Mouse (Mus musculus) spleen, adult 2 months (tissue): ENCODE results near the gene Ip6k1.

Experiments used
- CTCF ChIP-seq: fragments of 200-500 bp; IDR thresholded peaks from 2 replicates; pipeline ENCODE4 v1.5.1; 2011; ENCODE audit warnings: mild to moderate bottlenecking, inconsistent platforms; ENCODE audit not compliant: insufficient read depth, insufficient read length, insufficient replicate concordance; ENCODE audit errors: extremely low read depth
- POLR2A ChIP-seq: fragments of 200-500 bp; IDR thresholded peaks from 2 replicates; pipeline ENCODE4 v1.6.1; 2011; ENCODE audit warnings: low read depth, low read length, inconsistent platforms

DNA sequence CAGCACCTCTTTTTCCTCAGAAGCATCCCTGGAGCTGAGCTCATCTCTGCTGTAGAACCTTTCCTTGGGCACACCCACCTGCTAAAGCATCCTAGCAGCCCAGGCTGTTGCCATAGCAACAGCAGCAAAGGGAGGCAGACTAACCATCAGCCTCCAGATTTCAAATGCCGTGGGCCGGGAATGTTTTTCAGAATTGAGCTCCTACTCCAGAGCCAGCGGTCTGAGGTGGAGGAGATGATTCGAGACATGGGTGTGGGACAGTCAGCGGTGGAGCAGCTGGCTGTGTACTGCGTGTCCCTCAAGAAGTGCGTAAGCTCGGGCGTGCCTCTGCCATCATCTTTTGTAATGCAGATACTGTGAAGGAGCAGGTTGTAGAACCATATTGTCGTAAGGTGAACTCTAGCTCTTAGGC lies 40.9 kb upstream of the Ip6k1 start:
- TF ChIP-seq CTCF: no peak
- TF ChIP-seq POLR2A: no peak
